Mouse (Mus musculus) urinary bladder, postnatal 10 days (tissue): Measurements from ENCODE around the gene Trim63.

Source experiments
- DNase-seq: peaks from one replicate; pipeline ENCODE4 v3.0.0; 2022; ENCODE audit warnings: low spot score

The Trim63 gene

DNA sequence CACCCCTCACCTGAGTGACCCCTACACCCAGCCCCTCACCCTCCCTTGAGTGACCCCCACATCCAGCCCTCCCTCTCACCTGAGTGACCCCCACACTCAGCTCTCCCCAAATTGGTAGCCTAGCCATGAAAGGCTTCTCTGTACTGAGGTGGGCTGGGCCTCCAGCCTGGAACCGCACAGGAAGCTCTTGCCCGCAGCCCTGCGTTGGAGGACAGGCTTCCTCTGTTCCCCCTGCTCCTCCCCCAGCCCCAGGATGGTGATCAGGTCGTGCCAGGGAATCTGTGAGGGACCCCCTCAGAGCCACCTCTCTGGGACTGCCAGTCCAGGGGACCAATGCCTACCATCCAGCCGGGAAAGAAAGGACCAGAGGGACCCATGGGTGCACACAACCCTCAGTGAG is 50.4 kb downstream of the Trim63 start:
- no peak for DNase-seq

DNA sequence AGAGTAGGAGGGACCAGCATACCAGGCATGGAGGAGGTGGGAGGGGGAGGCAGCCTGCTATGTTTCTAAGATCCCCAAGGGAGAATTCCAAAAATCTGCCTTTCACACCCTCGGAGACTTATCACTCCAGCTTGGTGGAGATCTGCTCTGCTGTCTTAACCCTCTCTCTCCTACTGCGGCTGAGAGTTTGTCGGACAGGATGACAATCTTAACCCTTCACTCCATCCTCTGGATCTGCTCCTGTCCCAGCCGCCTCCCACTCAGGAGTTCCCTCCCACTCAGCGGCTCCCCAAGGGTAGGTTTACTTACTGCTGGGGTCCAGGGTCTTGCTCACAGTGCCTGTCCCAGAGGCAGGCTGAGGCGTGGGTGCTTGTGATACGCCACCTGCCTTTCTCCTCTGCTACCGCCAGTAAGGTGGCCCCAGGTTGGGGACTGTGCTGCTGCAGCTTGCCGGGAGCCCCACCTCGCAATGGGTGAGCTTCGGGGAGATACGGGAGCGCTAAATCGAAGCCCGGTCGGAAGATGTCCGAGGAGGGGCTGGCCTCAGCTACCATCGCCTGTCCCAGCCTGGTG is 55.8 kb downstream of the Trim63 start:
- no peak for DNase-seq

DNA sequence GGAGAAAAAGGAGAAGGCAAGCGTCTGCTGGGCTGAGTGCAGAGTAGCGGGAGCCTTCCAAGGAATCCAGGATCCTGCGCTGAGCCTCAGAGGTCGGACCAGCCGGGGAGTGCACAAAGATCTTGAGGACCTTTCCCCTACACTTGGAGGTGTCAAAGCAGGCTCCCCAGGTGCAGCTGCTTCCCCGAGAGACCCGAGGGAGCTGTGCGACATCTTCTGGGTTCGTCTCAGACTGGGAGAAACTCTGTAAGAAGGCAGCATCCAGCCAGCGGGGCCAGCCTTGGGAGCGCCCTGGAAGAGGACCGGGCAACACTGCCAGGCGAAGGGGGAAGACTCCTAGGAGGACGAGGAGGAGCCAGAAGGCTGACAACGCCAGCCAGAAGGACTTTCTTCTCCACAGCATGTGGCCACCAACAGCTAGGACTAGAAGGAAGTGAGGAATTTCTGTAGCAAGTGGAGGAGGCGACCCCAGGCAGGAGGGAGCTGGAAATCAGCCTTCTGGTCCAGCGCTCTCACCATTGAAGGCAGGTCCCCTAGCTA is 56.5 kb downstream of the Trim63 start:
- no peak for DNase-seq

DNA sequence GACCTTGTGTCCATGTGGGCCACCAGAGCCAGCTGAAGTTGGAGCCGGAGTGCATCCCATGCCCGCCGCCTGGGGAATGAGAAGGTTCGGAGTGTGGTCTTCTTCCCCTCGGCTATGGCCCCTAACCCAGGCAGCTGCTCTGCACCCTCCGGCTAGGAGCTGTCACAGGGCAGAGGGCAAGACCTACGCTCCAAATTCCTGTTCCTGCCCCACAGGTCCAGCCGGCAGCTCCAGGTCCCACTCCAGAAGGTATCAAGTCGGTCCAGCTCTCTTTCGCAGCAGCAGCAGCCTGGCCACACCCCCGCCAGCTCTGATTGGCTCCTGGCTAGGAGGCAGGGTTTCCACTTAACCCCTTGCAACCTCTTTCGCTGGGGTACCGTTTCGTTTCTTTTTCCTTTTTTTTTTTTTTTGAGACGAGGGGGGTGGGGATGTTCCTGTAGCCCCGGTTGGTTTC is 57.4 kb downstream of the Trim63 start:
- DNase-seq = peak; percentile 46

DNA sequence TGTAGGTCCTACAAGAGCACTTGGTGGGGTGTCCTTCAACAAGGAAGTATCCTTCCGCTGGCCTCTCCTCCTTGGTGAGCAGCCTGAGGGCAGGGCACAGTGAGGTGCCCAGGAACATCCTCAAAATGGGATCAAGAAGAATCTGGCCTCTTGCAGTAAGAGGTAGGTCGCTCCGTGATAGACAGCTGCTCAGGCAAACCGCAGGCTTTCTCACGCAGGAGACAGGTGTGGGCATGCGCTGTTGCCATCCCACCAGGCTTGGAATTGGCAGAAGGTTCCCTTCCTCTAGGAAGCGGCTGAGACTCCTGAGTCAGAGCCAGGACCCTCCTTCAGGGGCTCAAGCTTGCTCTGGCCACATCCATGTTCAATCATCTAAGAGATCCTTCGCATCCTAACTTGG is 58.4 kb downstream of the Trim63 start:
- no peak for DNase-seq

DNA sequence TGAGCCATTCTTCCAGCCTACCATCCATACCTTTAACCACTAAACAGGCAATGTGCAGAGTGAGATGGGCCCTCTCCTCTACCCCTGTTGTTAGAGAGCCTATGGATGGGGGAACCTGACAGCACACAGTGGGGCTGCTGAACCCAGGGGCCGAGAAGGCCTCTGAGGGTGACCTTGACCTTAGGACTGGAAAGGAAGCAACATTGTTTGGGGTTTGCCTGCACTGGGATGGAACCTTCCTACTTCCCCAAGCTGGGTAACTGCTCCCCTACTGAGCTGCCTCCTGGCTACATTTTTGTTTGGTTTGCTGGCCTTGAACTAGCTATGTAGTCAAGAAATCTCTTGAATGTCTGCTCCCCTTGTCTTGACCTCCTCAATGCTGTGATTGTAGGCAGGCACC is 59.4 kb downstream of the Trim63 start:
- DNase-seq = no peak

DNA sequence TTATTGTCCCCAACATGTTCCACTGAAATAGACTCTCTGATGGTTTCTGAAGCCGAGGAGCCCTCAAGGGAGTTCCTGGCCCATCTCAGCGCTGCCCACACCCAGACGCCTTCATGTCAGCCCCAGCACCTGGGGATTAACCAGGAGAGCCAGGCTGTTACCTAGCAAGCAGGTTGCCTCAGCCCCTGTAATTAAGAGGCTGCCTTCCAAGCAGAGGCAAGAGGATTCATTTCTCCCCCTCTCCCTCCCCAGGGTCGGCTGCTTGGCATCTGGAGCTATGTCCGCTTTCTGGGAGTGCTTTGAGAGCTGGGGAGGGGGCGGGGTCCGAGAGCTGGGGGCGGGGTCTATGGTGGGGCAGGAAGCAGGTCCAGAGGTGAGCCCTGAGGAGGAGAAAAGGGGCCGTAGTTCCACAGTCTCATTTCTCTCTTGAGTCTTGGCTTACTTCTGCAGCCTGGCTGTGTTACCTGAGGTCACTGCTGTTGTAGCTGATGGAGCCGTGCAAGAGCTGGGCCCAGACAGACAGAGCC is 63.2 kb downstream of the Trim63 start:
- no peak for DNase-seq
